Mouse (Mus musculus) heart, embryonic 11.5 days (tissue): ENCODE measurements around the gene Aox3. TPM values are rescaled to one million over a fixed set of nuclear protein-coding genes. Genes with fewer than 3 reads are reported as not detected.

Experiments
- ATAC-seq: fragments of 200-750 bp; cut with Nextera tagmentation; replicated peaks from 2 replicates; pipeline ENCODE4 v1.8.0; 2017; ENCODE audit warnings: moderate library complexity; ENCODE audit not compliant: insufficient number of reproducible peaks, low FRiP score, low TSS enrichment
- H3K27ac ChIP-seq: fragments of 300-500 bp; sonication (generic); 2 replicates; pipeline ENCODE4 v1.5.1; 2014; ENCODE audit warnings: mild to moderate bottlenecking, low read depth, low read length
- H3K27me3 ChIP-seq: fragments of 300-500 bp; sonication (generic); 2 replicates; pipeline ENCODE4 v1.6.1; 2014; ENCODE audit warnings: mild to moderate bottlenecking, low read length, mixed read lengths; ENCODE audit not compliant: control insufficient read depth, insufficient read depth
- H3K36me3 ChIP-seq: fragments of 300-500 bp; sonication (generic); 2 replicates; pipeline ENCODE4 v1.6.1; 2014; ENCODE audit warnings: mild to moderate bottlenecking, low read length, moderate library complexity, mixed read lengths; ENCODE audit not compliant: control insufficient read depth, insufficient read depth
- H3K4me1 ChIP-seq: fragments of 300-500 bp; sonication (generic); 2 replicates; pipeline ENCODE4 v1.6.1; 2014; ENCODE audit warnings: low read length; ENCODE audit not compliant: control insufficient read depth, insufficient read depth
- H3K4me2 ChIP-seq: fragments of 300-500 bp; sonication (generic); 2 replicates; pipeline ENCODE4 v1.6.1; 2014; ENCODE audit warnings: mild to moderate bottlenecking, moderate library complexity
- H3K4me3 ChIP-seq: fragments of 300-500 bp; sonication (generic); 2 replicates; pipeline ENCODE4 v1.5.1; 2014; ENCODE audit warnings: low read depth, low read length
- H3K9ac ChIP-seq: fragments of 300-500 bp; sonication (generic); 2 replicates; pipeline ENCODE4 v1.6.1; 2014; ENCODE audit warnings: mild to moderate bottlenecking, low read depth, low read length, moderate library complexity
- H3K9me3 ChIP-seq: fragments of 300-500 bp; sonication (generic); replicated peaks from 2 replicates; pipeline ENCODE4 v1.6.1; 2016; ENCODE audit warnings: low read length; ENCODE audit not compliant: control insufficient read depth
- WGBS: fragments of 180-500 bp; shearing (Covaris S2); extraction: QIAGEN DNeasy Blood & Tissue Kit; methylation state at CpG from one replicate; pipeline ENCODE4 v1.1.7; 2014; ENCODE audit not compliant: insufficient replicate concordance; 5-methylcytosine and 5-hydroxymethylcytosine counted together
- polyA plus RNA-seq: library from polyadenylated mRNA; unstranded; fragments of >200 nt; fragmentation: Nextera tagmentation; extraction: Ambion mirVana; gene quantifications from 2 replicates; pipeline ENCODE4 v1.2.1, GENCODE M21; 2014

Gene Aox3
- polyA plus RNA-seq, 1 experiment from 2014 or later: not detected

DNA sequence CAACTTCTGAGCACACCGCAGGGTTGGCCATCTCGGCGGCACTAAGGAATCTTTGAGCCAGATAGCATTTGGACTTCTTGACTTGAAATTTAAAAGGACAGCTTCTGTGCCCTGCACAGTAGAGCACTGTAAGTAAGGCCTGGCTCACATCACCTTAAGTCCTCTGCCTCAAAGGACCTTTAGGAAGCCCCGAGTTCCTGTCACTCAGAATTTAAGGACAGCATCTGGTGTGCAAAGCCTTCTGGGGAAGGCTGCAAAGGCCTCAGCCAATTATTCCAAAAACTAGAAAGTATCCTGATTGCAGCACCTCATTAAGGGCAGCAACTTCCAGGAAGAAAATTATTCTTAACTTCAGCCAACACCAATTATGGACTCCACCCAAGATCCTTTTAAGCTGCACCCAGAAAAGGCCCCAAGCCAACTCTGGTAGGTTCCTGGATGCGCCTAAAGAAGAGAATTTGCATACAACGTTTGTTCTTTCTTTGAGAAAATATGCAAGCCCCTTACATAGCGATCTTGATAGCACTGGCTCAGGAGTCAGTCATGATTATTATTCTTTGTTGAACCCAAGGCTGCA is 103.1 kb downstream of the Aox3 start:
- no peak overlapping the region for H3K27ac ChIP-seq
- no peak overlapping the region for H3K4me3 ChIP-seq
- no peak for ATAC-seq
- peaks cover 4% of the 10 kb centered on the region; the same call in 1 of the 2 replicates for H3K27me3 ChIP-seq
- no peaks in the 10 kb centered on the region for H3K36me3 ChIP-seq
- H3K4me1 ChIP-seq: peaks cover 13% of the 10 kb centered on the region
- H3K9ac ChIP-seq: no peak overlapping the region
- no peak overlapping the region for H3K4me2 ChIP-seq
- 76% methylated on average over 7 of the region's 7 CpGs for WGBS
- no peaks in the 10 kb centered on the region for H3K9me3 ChIP-seq

DNA sequence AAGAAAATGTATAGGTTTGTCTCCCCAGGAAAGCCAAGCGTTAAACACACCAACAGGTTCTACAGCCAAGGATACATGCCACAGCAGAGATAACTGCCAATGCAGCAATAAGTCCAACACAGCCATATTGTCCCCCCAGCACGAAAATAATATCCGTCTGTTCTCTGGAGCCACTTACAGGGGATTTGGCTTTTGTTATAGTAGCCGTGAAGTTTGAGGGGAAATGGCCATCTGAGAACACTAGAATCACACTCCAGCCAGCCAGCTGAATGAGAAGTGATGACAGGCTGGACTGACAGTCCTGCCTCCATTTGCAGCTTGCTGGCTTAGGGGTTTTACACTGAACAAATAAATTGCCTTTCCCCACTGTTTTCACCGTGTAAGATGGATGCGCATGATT is 108.1 kb downstream of the Aox3 start:
- WGBS: 43% methylated on average over 6 of the region's 6 CpGs
- Histone ChIP-seq H3K4me1 (peaks cover 11% of the 10 kb centered on the region; the same call in 1 of the 2 replicates), H3K4me2 (no peak overlapping the region), H3K27ac (no peak overlapping the region), H3K9ac (no peak overlapping the region), H3K36me3 (no peaks in the 10 kb centered on the region), H3K4me3 (no peak overlapping the region), H3K9me3 (no peaks in the 10 kb centered on the region), H3K27me3 (no peaks in the 10 kb centered on the region)
- no peak for ATAC-seq

DNA sequence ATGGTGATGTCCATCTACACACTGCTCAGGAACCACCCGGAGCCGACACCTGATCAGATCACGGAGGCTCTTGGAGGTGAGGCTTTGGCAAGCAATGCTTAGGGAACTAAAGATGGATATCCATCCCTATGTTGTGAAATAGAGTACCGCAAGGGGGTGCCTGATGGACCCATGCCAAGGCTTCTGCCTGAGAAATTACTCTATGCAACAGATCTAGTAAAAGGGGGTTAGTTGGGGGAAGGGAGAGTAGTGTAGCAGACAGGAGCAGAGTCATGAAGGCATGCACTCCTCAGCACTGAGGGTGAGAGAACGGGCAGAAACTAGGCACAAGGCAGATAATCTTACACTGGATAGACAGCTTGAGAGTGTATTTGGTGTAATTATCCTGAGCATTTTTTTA is 108.9 kb downstream of the Aox3 start:
- ATAC-seq: no peak
- Histone ChIP-seq H3K9me3 (no peaks in the 10 kb centered on the region), H3K4me2 (no peak overlapping the region), H3K36me3 (no peaks in the 10 kb centered on the region), H3K9ac (no peak overlapping the region), H3K4me1 (peaks cover 11% of the 10 kb centered on the region; the same call in 1 of the 2 replicates), H3K27ac (no peak overlapping the region), H3K27me3 (no peaks in the 10 kb centered on the region), H3K4me3 (no peak overlapping the region)
- WGBS: 68% methylated on average over 5 of the region's 5 CpGs

GRCm38 (mm10) chr1:58228086-58228485 is 115.2 kb downstream of the Aox3 start:
- no peak overlapping the region for H3K27ac ChIP-seq
- 68% methylated on average over 6 of the region's 6 CpGs for WGBS
- no peak overlapping the region for H3K4me3 ChIP-seq
- ATAC-seq: no peak
- no peaks in the 10 kb centered on the region for H3K27me3 ChIP-seq
- no peak overlapping the region for H3K4me2 ChIP-seq
- H3K9ac ChIP-seq: no peak overlapping the region
- 0 out of 2 replicates have a peak, but pooled peaks cover 3% of the 10 kb centered on the region for H3K4me1 ChIP-seq
- H3K9me3 ChIP-seq: no peaks in the 10 kb centered on the region
- H3K36me3 ChIP-seq: no peaks in the 10 kb centered on the region

DNA sequence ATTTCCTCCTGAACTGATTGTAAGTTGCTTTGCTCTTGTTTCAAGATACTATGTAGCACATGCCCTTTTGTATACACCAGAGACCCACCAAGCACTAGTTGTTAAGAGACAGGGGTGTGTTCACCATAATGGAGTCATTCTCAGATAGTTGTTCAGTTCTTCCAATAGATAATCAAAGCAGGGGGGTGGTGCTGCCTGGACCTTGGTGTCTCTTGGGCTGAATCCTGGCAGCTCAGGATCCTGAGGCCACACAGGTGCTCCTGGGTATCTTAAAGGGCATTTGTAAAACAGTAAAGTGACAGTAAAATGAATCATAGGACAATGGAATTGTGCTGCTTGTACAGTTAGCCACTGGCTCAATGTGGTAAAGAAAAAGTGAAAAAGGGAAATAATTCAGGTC is 116.0 kb downstream of the Aox3 start:
- H3K4me1 ChIP-seq: 0 out of 2 replicates have a peak, but pooled peaks cover 3% of the 10 kb centered on the region
- no peak overlapping the region for H3K4me2 ChIP-seq
- no peak overlapping the region for H3K27ac ChIP-seq
- no peak overlapping the region for H3K4me3 ChIP-seq
- no peak overlapping the region for H3K9ac ChIP-seq
- H3K36me3 ChIP-seq: no peaks in the 10 kb centered on the region
- H3K9me3 ChIP-seq: no peaks in the 10 kb centered on the region
- H3K27me3 ChIP-seq: no peaks in the 10 kb centered on the region
- ATAC-seq: no peak

GRCm38 (mm10) chr1:58229774-58230173 is 116.8 kb downstream of the Aox3 start:
- no peaks in the 10 kb centered on the region for H3K36me3 ChIP-seq
- no peak overlapping the region for H3K27ac ChIP-seq
- H3K27me3 ChIP-seq: no peaks in the 10 kb centered on the region
- WGBS: 76% methylated on average over 4 of the region's 4 CpGs
- H3K4me1 ChIP-seq: 0 out of 2 replicates have a peak, but pooled peaks cover 3% of the 10 kb centered on the region
- no peak for ATAC-seq
- no peaks in the 10 kb centered on the region for H3K9me3 ChIP-seq
- no peak overlapping the region for H3K4me2 ChIP-seq
- no peak overlapping the region for H3K9ac ChIP-seq
- H3K4me3 ChIP-seq: no peak overlapping the region

GRCm38 (mm10) chr1:58230542-58230941 is 117.6 kb downstream of the Aox3 start:
- Histone ChIP-seq H3K4me1 (0 out of 2 replicates have a peak, but pooled peaks cover 3% of the 10 kb centered on the region), H3K4me3 (no peak overlapping the region), H3K9me3 (no peaks in the 10 kb centered on the region), H3K27me3 (no peaks in the 10 kb centered on the region), H3K27ac (no peak overlapping the region), H3K36me3 (no peaks in the 10 kb centered on the region), H3K9ac (no peak overlapping the region), H3K4me2 (no peak overlapping the region)
- WGBS: 45% methylated on average over 5 of the region's 5 CpGs
- ATAC-seq: no peak

- Histone ChIP-seq H3K4me3 (no peak overlapping the region), H3K27me3 (no peaks in the 10 kb centered on the region), H3K27ac (no peak overlapping the region), H3K4me1 (peaks cover 11% of the 10 kb centered on the region; the same call in 1 of the 2 replicates), H3K9ac (no peak overlapping the region), H3K4me2 (no peak overlapping the region), H3K9me3 (no peaks in the 10 kb centered on the region), H3K36me3 (no peaks in the 10 kb centered on the region)
- 41% methylated on average over 5 of the region's 5 CpGs for WGBS
- no peak for ATAC-seq
Measured at GRCm38 (mm10) chr1:58235405-58235804, 122.5 kb downstream of the Aox3 start.
